Mouse (Mus musculus): ENCODE data around the gene Abca7. TPM values are rescaled to one million over a fixed set of nuclear protein-coding genes. Genes with fewer than 3 reads are reported as not detected.
A peak's percentile ranks its signal among the peaks of the same experiment; 100 is the strongest.

Gene Abca7
- polyA plus RNA-seq, 1 experiment from 2014 or later, result 2.1 TPM

GRCm38 (mm10) chr10:80015583-80015982 lies 19.3 kb downstream of the Abca7 start:
- Histone ChIP-seq H3K4me3 (no peak overlapping the region), H3K36me3 (peaks cover 12% of the 10 kb centered on the region), H3K4me2 (no peak overlapping the region), H3K27me3 (peaks cover 39% of the 10 kb centered on the region), H3K9ac (no peak overlapping the region), H3K9me3 (replicated peaks) (0 out of 2 replicates have a peak, but pooled peaks cover 8% of the 10 kb centered on the region), H3K4me1 (replicated peaks) (peaks cover 29% of the 10 kb centered on the region), H3K27ac (no peak overlapping the region)
- no peak for ATAC-seq (replicated peaks; ENCODE audit: insufficient number of reproducible peaks, insufficient read depth, low FRiP score, low read depth)
- WGBS, result 67% methylated on average over 10 of the region's 10 CpGs

- Histone ChIP-seq H3K27me3 (peaks cover 39% of the 10 kb centered on the region), H3K4me2 (no peak within 1 kb of the TSS; the same call in 1 of the 2 replicates), H3K27ac (peak within 1 kb of the TSS; percentile 27; the same call in 1 of the 2 replicates), H3K4me3 (peak within 1 kb of the TSS; percentile 32), H3K4me1 (replicated peaks) (peaks cover 30% of the 10 kb centered on the region), H3K9me3 (replicated peaks) (no peaks in the 10 kb centered on the region), H3K36me3 (peaks cover 5% of the 10 kb centered on the region; the same call in 1 of the 2 replicates), H3K9ac (no peak within 1 kb of the TSS)
- no peak for ATAC-seq (replicated peaks; ENCODE audit: insufficient number of reproducible peaks, insufficient read depth, low FRiP score, low read depth)
- WGBS, result 56% methylated on average over 11 of the region's 11 CpGs
Observed at GRCm38 (mm10) chr10:80016511-80016910, 20.2 kb downstream of the Abca7 start, which contains the start of gene Arhgap45. Arhgap45 (plus strand) TSS chr10:80016653.

DNA sequence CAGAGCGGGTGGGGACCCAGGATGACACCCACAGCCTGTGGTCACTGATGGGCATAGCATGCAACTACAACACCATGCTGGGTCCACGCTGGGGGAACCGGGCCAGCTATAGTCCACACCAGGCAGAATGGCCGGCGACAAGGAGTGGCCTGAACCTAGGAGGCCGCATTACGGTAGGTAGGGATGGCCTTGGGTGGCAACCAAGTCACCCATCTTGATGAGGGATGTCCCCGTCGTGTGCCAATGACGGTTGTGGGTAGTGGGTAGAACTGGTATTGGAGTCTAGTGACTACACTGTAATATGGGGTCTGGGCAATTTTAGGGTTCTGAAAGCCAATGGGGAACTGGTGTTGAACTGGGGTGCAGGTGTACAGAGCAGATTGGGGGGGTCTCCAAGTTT lies 20.6 kb downstream of the Abca7 start:
- no peak overlapping the region for H3K9ac ChIP-seq
- H3K4me1 ChIP-seq (replicated peaks), result peaks cover 30% of the 10 kb centered on the region
- H3K4me3 ChIP-seq, result peak overlapping the region; percentile 32
- H3K27me3 ChIP-seq, result peaks cover 39% of the 10 kb centered on the region
- 0 out of 2 replicates have a peak, but pooled peaks cover under 1% of the 10 kb centered on the region for H3K36me3 ChIP-seq
- no peak for ATAC-seq (replicated peaks; ENCODE audit: insufficient number of reproducible peaks, insufficient read depth, low FRiP score, low read depth)
- no peak overlapping the region; the same call in 1 of the 2 replicates for H3K4me2 ChIP-seq
- peak overlapping the region; percentile 27; the same call in 1 of the 2 replicates for H3K27ac ChIP-seq
- no peaks in the 10 kb centered on the region for H3K9me3 ChIP-seq (replicated peaks)
- WGBS, result 80% methylated on average over 10 of the region's 10 CpGs

- no peak for ATAC-seq (replicated peaks; ENCODE audit: insufficient number of reproducible peaks, insufficient read depth, low FRiP score, low read depth)
- peaks cover 30% of the 10 kb centered on the region for H3K4me1 ChIP-seq (replicated peaks)
- H3K36me3 ChIP-seq, result no peaks in the 10 kb centered on the region
- H3K9ac ChIP-seq, result no peak overlapping the region
- H3K9me3 ChIP-seq (replicated peaks), result no peaks in the 10 kb centered on the region
- H3K27ac ChIP-seq, result no peak overlapping the region
- peaks cover 39% of the 10 kb centered on the region for H3K27me3 ChIP-seq
- WGBS, result 69% methylated on average over 3 of the region's 3 CpGs
- H3K4me2 ChIP-seq, result peak overlapping the region; percentile 30; the same call in 1 of the 2 replicates
- H3K4me3 ChIP-seq, result peak overlapping the region; percentile 32; the same call in 1 of the 2 replicates
Observed at GRCm38 (mm10) chr10:80017361-80017760, 21.1 kb downstream of the Abca7 start.

DNA sequence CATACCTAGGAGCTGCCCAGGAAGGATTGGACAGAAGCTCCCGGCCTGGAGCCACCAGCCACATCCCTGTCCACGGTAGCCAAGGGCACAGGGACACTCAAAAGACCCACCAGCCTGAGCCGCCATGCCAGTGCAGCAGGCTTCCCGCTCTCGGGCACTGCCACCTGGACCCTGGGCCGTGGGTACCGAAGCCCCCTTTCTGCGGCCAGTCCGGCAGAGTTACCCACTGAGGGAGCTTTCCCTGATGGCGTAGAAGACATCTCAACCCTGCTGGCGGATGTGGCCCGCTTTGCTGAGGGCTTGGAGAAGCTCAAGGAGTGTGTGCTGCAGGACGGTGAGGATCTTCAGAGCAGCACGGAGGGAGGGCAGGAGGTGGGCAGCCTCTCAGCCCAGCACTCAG lies 21.5 kb downstream of the Abca7 start:
- Histone ChIP-seq H3K27ac (0 out of 2 replicates have a peak overlapping the region, but pooled peaks have one; percentile 20), H3K9me3 (replicated peaks) (no peaks in the 10 kb centered on the region), H3K4me3 (peak overlapping the region; percentile 32; the same call in 1 of the 2 replicates), H3K9ac (no peak overlapping the region), H3K4me2 (peak overlapping the region; percentile 30; the same call in 1 of the 2 replicates), H3K36me3 (no peaks in the 10 kb centered on the region), H3K27me3 (peaks cover 38% of the 10 kb centered on the region), H3K4me1 (replicated peaks) (peaks cover 30% of the 10 kb centered on the region)
- no peak for ATAC-seq (replicated peaks; ENCODE audit: insufficient number of reproducible peaks, insufficient read depth, low FRiP score, low read depth)
- 75% methylated on average over 14 of the region's 14 CpGs for WGBS

- Histone ChIP-seq H3K36me3 (no peaks in the 10 kb centered on the region), H3K4me3 (peak overlapping the region; percentile 37), H3K27ac (peak overlapping the region; percentile 70), H3K4me1 (replicated peaks) (peaks cover 31% of the 10 kb centered on the region), H3K9me3 (replicated peaks) (no peaks in the 10 kb centered on the region), H3K4me2 (peak overlapping the region; percentile 57), H3K27me3 (peaks cover 28% of the 10 kb centered on the region), H3K9ac (peak overlapping the region; percentile 46)
- 6% methylated on average over 11 of the region's 15 CpGs for WGBS
- ATAC-seq (replicated peaks; ENCODE audit: insufficient number of reproducible peaks, insufficient read depth, low FRiP score, low read depth), result peak; percentile 48
Observed at GRCm38 (mm10) chr10:80018739-80019297, 22.5 kb downstream of the Abca7 start.

GRCm38 (mm10) chr10:80019471-80020131 lies 23.3 kb downstream of the Abca7 start:
- Histone ChIP-seq H3K4me1 (replicated peaks) (peaks cover 33% of the 10 kb centered on the region), H3K4me3 (peak overlapping the region; percentile 37), H3K9me3 (replicated peaks) (no peaks in the 10 kb centered on the region), H3K36me3 (no peaks in the 10 kb centered on the region), H3K27ac (peak overlapping the region; percentile 70), H3K9ac (peak overlapping the region; percentile 46), H3K4me2 (peak overlapping the region; percentile 57), H3K27me3 (peaks cover 20% of the 10 kb centered on the region)
- WGBS, result 22% methylated on average over 20 of the region's 20 CpGs
- ATAC-seq (replicated peaks; ENCODE audit: insufficient number of reproducible peaks, insufficient read depth, low FRiP score, low read depth), result peak; percentile 36; the same call in 1 of the 2 replicates

- 40% methylated on average over 11 of the region's 11 CpGs for WGBS
- peak overlapping the region; percentile 57 for H3K4me2 ChIP-seq
- H3K9me3 ChIP-seq (replicated peaks), result no peaks in the 10 kb centered on the region
- H3K4me1 ChIP-seq (replicated peaks), result peaks cover 30% of the 10 kb centered on the region
- ATAC-seq (replicated peaks; ENCODE audit: insufficient number of reproducible peaks, insufficient read depth, low FRiP score, low read depth), result no peak
- 0 out of 2 replicates have a peak overlapping the region, but pooled peaks have one; percentile 14 for H3K9ac ChIP-seq
- H3K27me3 ChIP-seq, result peaks cover 14% of the 10 kb centered on the region
- peak overlapping the region; percentile 37 for H3K4me3 ChIP-seq
- peak overlapping the region; percentile 70 for H3K27ac ChIP-seq
- no peaks in the 10 kb centered on the region for H3K36me3 ChIP-seq
Observed at GRCm38 (mm10) chr10:80020191-80020590, 23.9 kb downstream of the Abca7 start.

- Histone ChIP-seq H3K36me3 (no peaks in the 10 kb centered on the region), H3K27ac (no peak overlapping the region), H3K4me3 (0 out of 2 replicates have a peak overlapping the region, but pooled peaks have one; percentile 37), H3K9me3 (replicated peaks) (no peaks in the 10 kb centered on the region), H3K4me1 (replicated peaks) (peaks cover 28% of the 10 kb centered on the region), H3K9ac (no peak overlapping the region), H3K4me2 (no peak overlapping the region; the same call in 1 of the 2 replicates), H3K27me3 (peaks cover 8% of the 10 kb centered on the region)
- ATAC-seq (replicated peaks; ENCODE audit: insufficient number of reproducible peaks, insufficient read depth, low FRiP score, low read depth), result no peak
- 78% methylated on average over 18 of the region's 18 CpGs for WGBS
Observed at GRCm38 (mm10) chr10:80020603-80021319, 24.5 kb downstream of the Abca7 start.

- Histone ChIP-seq H3K4me1 (replicated peaks) (peaks cover 24% of the 10 kb centered on the region), H3K4me2 (no peak overlapping the region), H3K9ac (no peak overlapping the region), H3K27me3 (0 out of 2 replicates have a peak, but pooled peaks cover 3% of the 10 kb centered on the region), H3K4me3 (no peak overlapping the region), H3K36me3 (no peaks in the 10 kb centered on the region), H3K27ac (no peak overlapping the region), H3K9me3 (replicated peaks) (no peaks in the 10 kb centered on the region)
- ATAC-seq (replicated peaks; ENCODE audit: insufficient number of reproducible peaks, insufficient read depth, low FRiP score, low read depth), result no peak
- 86% methylated on average over 13 of the region's 13 CpGs for WGBS
Observed at GRCm38 (mm10) chr10:80021320-80021641, 25.0 kb downstream of the Abca7 start.

- Histone ChIP-seq H3K4me1 (replicated peaks) (peaks cover 24% of the 10 kb centered on the region), H3K9me3 (replicated peaks) (no peaks in the 10 kb centered on the region), H3K9ac (no peak overlapping the region), H3K4me2 (no peak overlapping the region), H3K27ac (no peak overlapping the region), H3K36me3 (no peaks in the 10 kb centered on the region), H3K27me3 (0 out of 2 replicates have a peak, but pooled peaks cover 3% of the 10 kb centered on the region), H3K4me3 (no peak overlapping the region)
- 88% methylated on average over 12 of the region's 12 CpGs for whole genome bisulfite sequencing
- no peak for ATAC-seq (replicated peaks; ENCODE audit: insufficient number of reproducible peaks, insufficient read depth, low FRiP score, low read depth)
Observed at GRCm38 (mm10) chr10:80022164-80022563, 25.9 kb downstream of the Abca7 start.
